ENCODE assay signal across 20 mouse cellular contexts in genomic region chr9:65776874-65777432, GRCm38 (mm10). TPM values are rescaled to one million over a fixed set of nuclear protein-coding genes. Genes with fewer than 3 reads are reported as not detected.
DNase-seq lines count a peak whose midpoint lies in the region; ATAC-seq and TF ChIP-seq lines count a peak whose summit lies in the region.
"Had no signal": no experiment of that assay in that cellular context is flagged by ENCODE, and none has a peak within 500 bp of the region (broad histone marks: within the 10 kb centered on the region; RNA-seq: fewer than 3 reads in every experiment).

No protein-coding gene starts in this region.

- H3K4me1 ChIP-seq in intestine, embryonic 16.5 days (ENCODE audit: control insufficient read depth, insufficient read depth, low read length): peaks cover 15% of the 10 kb centered on the region
- peaks cover 12% of the 10 kb centered on the region for H3K4me1 ChIP-seq in intestine, embryonic 15.5 days (replicated peaks)
- H3K4me1 ChIP-seq in lung, embryonic 14.5 days (ENCODE audit: insufficient read depth): peaks cover 5% of the 10 kb centered on the region
- peaks cover 15% of the 10 kb centered on the region for H3K4me1 ChIP-seq in embryonic facial prominence, embryonic 13.5 days
- H3K4me1 ChIP-seq in limb, embryonic 15.5 days: peaks cover 19% of the 10 kb centered on the region

- peak; percentile 19 for DNase-seq in lung, embryonic 14.5 days
- DNase-seq in lung, postnatal 10 days: no peak
- no peak for DNase-seq in cerebellum, adult 18-20 months
- DNase-seq in adrenal gland, adult (ENCODE audit: inconsistent age in 2 of 2, low spot score in 1 of 2): no peak
- DNase-seq: B cell, adult 2 months; cerebellum, adult 9-11 months; heart, adult 11 months; heart, postnatal 36 days; layer of hippocampus, adult 9-11 months; spleen, adult 18-20 months; thymus, postnatal 36 days had no signal

- no peak overlapping the region for H3K9ac ChIP-seq in intestine, embryonic 16.5 days (ENCODE audit: low read depth, low read length)
- H3K9ac ChIP-seq in intestine, embryonic 15.5 days: no peak overlapping the region
- H3K9ac ChIP-seq in lung, embryonic 14.5 days: no peak overlapping the region
- no peak overlapping the region for H3K9ac ChIP-seq in embryonic facial prominence, embryonic 13.5 days
- H3K9ac ChIP-seq in limb, embryonic 15.5 days: no peak overlapping the region
- H3K9ac ChIP-seq: heart, embryonic 13.5 days; midbrain, embryonic 15.5 days had no signal

- H3K4me2 ChIP-seq in intestine, embryonic 16.5 days (ENCODE audit: low read depth, low read length): no peak overlapping the region
- H3K4me2 ChIP-seq in intestine, embryonic 15.5 days (replicated peaks): no peak overlapping the region; the same call in 1 of the 2 replicates
- H3K4me2 ChIP-seq in lung, embryonic 14.5 days: no peak overlapping the region
- no peak overlapping the region for H3K4me2 ChIP-seq in embryonic facial prominence, embryonic 13.5 days
- no peak overlapping the region for H3K4me2 ChIP-seq in limb, embryonic 15.5 days
- H3K4me2 ChIP-seq: heart, embryonic 13.5 days; midbrain, embryonic 15.5 days had no signal

- WGBS in intestine, embryonic 16.5 days: 0% methylated on average over 1 of the region's 1 CpGs
- WGBS in intestine, embryonic 15.5 days: 9% methylated on average over 1 of the region's 1 CpGs
- WGBS in lung, embryonic 14.5 days: 3% methylated on average over 1 of the region's 1 CpGs
- WGBS in embryonic facial prominence, embryonic 13.5 days: 8% methylated on average over 1 of the region's 1 CpGs
- WGBS in limb, embryonic 15.5 days: 0% methylated on average over 1 of the region's 1 CpGs

- no peak overlapping the region for H3K4me3 ChIP-seq in intestine, embryonic 16.5 days (ENCODE audit: low read length)
- no peak overlapping the region for H3K4me3 ChIP-seq in intestine, embryonic 15.5 days (replicated peaks)
- no peak overlapping the region for H3K4me3 ChIP-seq in lung, embryonic 14.5 days (ENCODE audit: low read depth, low read length)
- no peak overlapping the region for H3K4me3 ChIP-seq in embryonic facial prominence, embryonic 13.5 days
- no peak overlapping the region for H3K4me3 ChIP-seq in limb, embryonic 15.5 days
- H3K4me3 ChIP-seq: heart, embryonic 13.5 days; megakaryocyte, embryonic 14.5 days; midbrain, embryonic 15.5 days had no signal

- no peaks in the 10 kb centered on the region for H3K36me3 ChIP-seq in intestine, embryonic 16.5 days (ENCODE audit: control insufficient read depth, insufficient read depth, low read length)
- no peaks in the 10 kb centered on the region for H3K36me3 ChIP-seq in intestine, embryonic 15.5 days
- H3K36me3 ChIP-seq in lung, embryonic 14.5 days (ENCODE audit: insufficient read depth): no peaks in the 10 kb centered on the region
- H3K36me3 ChIP-seq in embryonic facial prominence, embryonic 13.5 days: peaks cover 5% of the 10 kb centered on the region; the same call in 1 of the 2 replicates
- no peaks in the 10 kb centered on the region for H3K36me3 ChIP-seq in limb, embryonic 15.5 days
- H3K36me3 ChIP-seq: midbrain, embryonic 15.5 days had no signal

- H3K27me3 ChIP-seq in intestine, embryonic 16.5 days (replicated peaks; ENCODE audit: control insufficient read depth, insufficient read depth, low read length): no peaks in the 10 kb centered on the region
- no peaks in the 10 kb centered on the region for H3K27me3 ChIP-seq in intestine, embryonic 15.5 days (replicated peaks)
- H3K27me3 ChIP-seq in lung, embryonic 14.5 days (ENCODE audit: insufficient read depth, low read length): no peaks in the 10 kb centered on the region
- no peaks in the 10 kb centered on the region for H3K27me3 ChIP-seq in embryonic facial prominence, embryonic 13.5 days
- no peaks in the 10 kb centered on the region for H3K27me3 ChIP-seq in limb, embryonic 15.5 days
- H3K27me3 ChIP-seq: heart, embryonic 13.5 days; megakaryocyte, embryonic 14.5 days; midbrain, embryonic 15.5 days had no signal

- 0 out of 2 replicates have a peak overlapping the region, but pooled peaks have one; percentile 1 for H3K27ac ChIP-seq in intestine, embryonic 16.5 days (ENCODE audit: low read length)
- H3K27ac ChIP-seq in intestine, embryonic 15.5 days: no peak overlapping the region
- 0 out of 2 replicates have a peak overlapping the region, but pooled peaks have one; percentile 7 for H3K27ac ChIP-seq in lung, embryonic 14.5 days (ENCODE audit: low read depth)
- H3K27ac ChIP-seq in embryonic facial prominence, embryonic 13.5 days: peak overlapping the region; percentile 64
- H3K27ac ChIP-seq in limb, embryonic 15.5 days: peak overlapping the region; percentile 80; the same call in 1 of the 2 replicates
- H3K27ac ChIP-seq: heart, embryonic 13.5 days; midbrain, embryonic 15.5 days had no signal

- H3K9me3 ChIP-seq in intestine, embryonic 16.5 days (ENCODE audit: control insufficient read depth, low read length): no peaks in the 10 kb centered on the region
- no peaks in the 10 kb centered on the region for H3K9me3 ChIP-seq in intestine, embryonic 15.5 days
- no peaks in the 10 kb centered on the region for H3K9me3 ChIP-seq in lung, embryonic 14.5 days (ENCODE audit: low read depth, low read length)
- H3K9me3 ChIP-seq in embryonic facial prominence, embryonic 13.5 days: no peaks in the 10 kb centered on the region
- H3K9me3 ChIP-seq in limb, embryonic 15.5 days: no peaks in the 10 kb centered on the region
- H3K9me3 ChIP-seq: midbrain, embryonic 15.5 days had no signal

- no peak for ATAC-seq in intestine, embryonic 16.5 days
- ATAC-seq in intestine, embryonic 15.5 days: no peak
- no peak for ATAC-seq in lung, embryonic 14.5 days (ENCODE audit: insufficient read depth)
- no peak for ATAC-seq in embryonic facial prominence, embryonic 13.5 days (ENCODE audit: insufficient number of reproducible peaks, insufficient read depth, low FRiP score, low TSS enrichment, low read depth)
- peak; percentile 80; the same call in 1 of the 2 replicates for ATAC-seq in limb, embryonic 15.5 days (ENCODE audit: insufficient number of reproducible peaks, low FRiP score, low TSS enrichment, low read depth)
- ATAC-seq: hindbrain, embryonic 16.5 days; lung, postnatal 0 days; midbrain, embryonic 15.5 days had no signal

- TF ChIP-seq CTCF in lung, embryonic 14.5 days (IDR thresholded peaks at IDR 0.05; ENCODE audit: low read depth): no peak

RNA-seq across cellular contexts. Expression of gene Zfp609, which starts 50.4 kb away (rescaled TPM):
- polyA plus RNA-seq in intestine, embryonic 16.5 days (2015; fragmentation: Nextera tagmentation; extraction: Ambion mirVana): 3.8 and 4.2 TPM in 2 replicates
- polyA plus RNA-seq in intestine, embryonic 15.5 days (2015; fragmentation: Nextera tagmentation; extraction: Ambion mirVana): 5.6 TPM in 2 replicates
- polyA plus RNA-seq in lung, embryonic 14.5 days (2014; fragmentation: Nextera tagmentation; extraction: Ambion mirVana): 7.4 and 7.6 TPM in 2 replicates
- 7.2 and 8.4 TPM in 2 replicates for polyA plus RNA-seq in embryonic facial prominence, embryonic 13.5 days (2015; fragmentation: Nextera tagmentation; extraction: Ambion mirVana)
- 5.7 and 6.9 TPM in 2 replicates for polyA plus RNA-seq in limb, embryonic 15.5 days (2015; fragmentation: Nextera tagmentation; extraction: Ambion mirVana)
